Mouse (Mus musculus): Measurements from ENCODE around the gene Pdia4.
A peak's percentile ranks its signal among the peaks of the same experiment; 100 is the strongest.
"Not testable (repeated sequence)": the region's sequence is repeated elsewhere in the genome, so short reads cannot be mapped to it uniquely, and the experiment has no call there.

The Pdia4 gene

GRCm38 (mm10) chr6:47809053-47809452 lies 4.2 kb downstream of the Pdia4 start:
- DNase-seq: no peak

- no peak for DNase-seq
Measured at GRCm38 (mm10) chr6:47808545-47808944, 4.7 kb downstream of the Pdia4 start.

- DNase-seq: no peak
Measured at GRCm38 (mm10) chr6:47807419-47807818, 5.8 kb downstream of the Pdia4 start.

GRCm38 (mm10) chr6:47805520-47805919 lies 7.7 kb downstream of the Pdia4 start:
- DNase-seq: no peak

GRCm38 (mm10) chr6:47799079-47799478 lies 14.2 kb downstream of the Pdia4 start:
- peak; percentile 43 for DNase-seq

- DNase-seq: peak; percentile 26
Measured at GRCm38 (mm10) chr6:47794106-47794830, 19.0 kb downstream of the Pdia4 start.

- no peak for DNase-seq
Measured at GRCm38 (mm10) chr6:47793284-47793683, 19.9 kb downstream of the Pdia4 start.

- no peak for DNase-seq
Measured at GRCm38 (mm10) chr6:47792533-47792932, 20.7 kb downstream of the Pdia4 start.

- no peak for DNase-seq
Measured at GRCm38 (mm10) chr6:47790745-47791144, 22.5 kb downstream of the Pdia4 start.

GRCm38 (mm10) chr6:47788821-47789220 lies 24.4 kb downstream of the Pdia4 start:
- DNase-seq: no peak

- peak; percentile 69 for DNase-seq
Measured at GRCm38 (mm10) chr6:47787941-47788736, 25.1 kb downstream of the Pdia4 start.

- no peak for DNase-seq
Measured at GRCm38 (mm10) chr6:47784707-47785412, 28.4 kb downstream of the Pdia4 start.

- no peak for DNase-seq
Measured at GRCm38 (mm10) chr6:47781091-47781968, 31.9 kb downstream of the Pdia4 start.

GRCm38 (mm10) chr6:47780576-47781013 lies 32.6 kb downstream of the Pdia4 start:
- DNase-seq: no peak

GRCm38 (mm10) chr6:47771760-47772159 lies 41.5 kb downstream of the Pdia4 start:
- DNase-seq: not testable (repeated sequence)

GRCm38 (mm10) chr6:47771113-47771512 lies 42.1 kb downstream of the Pdia4 start:
- DNase-seq: not testable (repeated sequence)

GRCm38 (mm10) chr6:47769861-47770260 lies 43.4 kb downstream of the Pdia4 start:
- DNase-seq: not testable (repeated sequence)

GRCm38 (mm10) chr6:47768520-47768919 lies 44.7 kb downstream of the Pdia4 start:
- DNase-seq: not testable (repeated sequence)

GRCm38 (mm10) chr6:47767355-47767754 lies 45.9 kb downstream of the Pdia4 start:
- DNase-seq: not testable (repeated sequence)

GRCm38 (mm10) chr6:47762686-47763085 lies 50.5 kb downstream of the Pdia4 start:
- DNase-seq: not testable (repeated sequence)

GRCm38 (mm10) chr6:47759406-47759805 lies 53.8 kb downstream of the Pdia4 start:
- not testable (repeated sequence) for DNase-seq

- not testable (repeated sequence) for DNase-seq
Measured at GRCm38 (mm10) chr6:47757849-47758248, 55.4 kb downstream of the Pdia4 start.

Data from right cerebral cortex, postnatal 4 days (tissue).